8 mouse cellular contexts compared by ENCODE assay signal in genomic region chr19:36737087-36737486, GRCm38 (mm10). TPM values are rescaled to one million over a fixed set of nuclear protein-coding genes. Genes with fewer than 3 reads are reported as not detected.
DNase-seq lines count a peak whose midpoint lies in the region; ATAC-seq lines count a peak whose summit lies in the region.

No protein-coding gene starts in this region.

- peak; percentile 59 for ATAC-seq in kidney, embryonic 15.5 days (replicated peaks; ENCODE audit: low FRiP score)
- no peak for ATAC-seq in embryonic facial prominence, embryonic 13.5 days (ENCODE audit: insufficient number of reproducible peaks, insufficient read depth, low FRiP score, low TSS enrichment, low read depth)
- peak; percentile 59 for ATAC-seq in hindbrain, embryonic 16.5 days
- peak; percentile 38; the same call in 1 of the 2 replicates for ATAC-seq in midbrain, embryonic 14.5 days (ENCODE audit: low FRiP score, low TSS enrichment)
- ATAC-seq in granulocyte monocyte progenitor cell, adult 5-6 weeks (replicated peaks; ENCODE audit: poor library complexity, severe bottlenecking) = no peak

- no peak for DNase-seq in kidney, adult 18-20 months
- DNase-seq in midbrain, embryonic 14.5 days = no peak
- no peak for DNase-seq in cerebellum, postnatal 4 days (ENCODE audit: low spot score in 2 of 2)
- DNase-seq in adrenal gland, adult 8-10 months = no peak

- H3K27ac ChIP-seq in kidney, embryonic 15.5 days = peak overlapping the region; percentile 91
- peak overlapping the region; percentile 88 for H3K27ac ChIP-seq in embryonic facial prominence, embryonic 13.5 days
- H3K27ac ChIP-seq in hindbrain, embryonic 16.5 days (ENCODE audit: low read depth, low read length) = peak overlapping the region; percentile 49
- peak overlapping the region; percentile 67; the same call in 1 of the 2 replicates for H3K27ac ChIP-seq in midbrain, embryonic 14.5 days (replicated peaks; ENCODE audit: low read depth, low read length)

- peak overlapping the region; percentile 53 for H3K4me3 ChIP-seq in kidney, embryonic 15.5 days (replicated peaks)
- H3K4me3 ChIP-seq in embryonic facial prominence, embryonic 13.5 days = peak overlapping the region; percentile 60
- H3K4me3 ChIP-seq in hindbrain, embryonic 16.5 days (ENCODE audit: low read length) = peak overlapping the region; percentile 51
- H3K4me3 ChIP-seq in midbrain, embryonic 14.5 days (replicated peaks; ENCODE audit: low read depth, low read length) = peak overlapping the region; percentile 54

- peaks cover 20% of the 10 kb centered on the region for H3K36me3 ChIP-seq in kidney, embryonic 15.5 days
- peaks cover 18% of the 10 kb centered on the region for H3K36me3 ChIP-seq in embryonic facial prominence, embryonic 13.5 days
- H3K36me3 ChIP-seq in hindbrain, embryonic 16.5 days (ENCODE audit: control insufficient read depth, insufficient read depth, low read length) = no peaks in the 10 kb centered on the region
- no peaks in the 10 kb centered on the region for H3K36me3 ChIP-seq in midbrain, embryonic 14.5 days (ENCODE audit: control insufficient read depth, insufficient read depth, low read length)

- no peaks in the 10 kb centered on the region for H3K27me3 ChIP-seq in kidney, embryonic 15.5 days
- no peaks in the 10 kb centered on the region for H3K27me3 ChIP-seq in embryonic facial prominence, embryonic 13.5 days
- H3K27me3 ChIP-seq in hindbrain, embryonic 16.5 days (replicated peaks; ENCODE audit: control insufficient read depth, insufficient read depth, low read length) = no peaks in the 10 kb centered on the region
- H3K27me3 ChIP-seq in midbrain, embryonic 14.5 days (ENCODE audit: control insufficient read depth, insufficient read depth, low read length) = no peaks in the 10 kb centered on the region

- peak overlapping the region; percentile 47 for H3K9ac ChIP-seq in kidney, embryonic 15.5 days
- peak overlapping the region; percentile 79 for H3K9ac ChIP-seq in embryonic facial prominence, embryonic 13.5 days
- peak overlapping the region; percentile 68 for H3K9ac ChIP-seq in hindbrain, embryonic 16.5 days (ENCODE audit: low read depth, low read length)
- peak overlapping the region; percentile 67 for H3K9ac ChIP-seq in midbrain, embryonic 14.5 days (replicated peaks; ENCODE audit: low read length)

- peaks cover 13% of the 10 kb centered on the region for H3K4me1 ChIP-seq in kidney, embryonic 15.5 days
- peaks cover 21% of the 10 kb centered on the region for H3K4me1 ChIP-seq in embryonic facial prominence, embryonic 13.5 days
- H3K4me1 ChIP-seq in hindbrain, embryonic 16.5 days (ENCODE audit: control insufficient read depth, insufficient read depth, low read depth, low read length) = peaks cover 3% of the 10 kb centered on the region
- no peaks in the 10 kb centered on the region for H3K4me1 ChIP-seq in midbrain, embryonic 14.5 days (ENCODE audit: control insufficient read depth, insufficient read depth, low read length)

- WGBS in kidney, embryonic 15.5 days = 24% methylated on average over 6 of the region's 6 CpGs
- 35% methylated on average over 6 of the region's 6 CpGs for WGBS in embryonic facial prominence, embryonic 13.5 days
- WGBS in hindbrain, embryonic 16.5 days = 32% methylated on average over 6 of the region's 6 CpGs
- 38% methylated on average over 6 of the region's 6 CpGs for WGBS in midbrain, embryonic 14.5 days

- no peaks in the 10 kb centered on the region for H3K9me3 ChIP-seq in kidney, embryonic 15.5 days (replicated peaks)
- no peaks in the 10 kb centered on the region for H3K9me3 ChIP-seq in embryonic facial prominence, embryonic 13.5 days
- H3K9me3 ChIP-seq in hindbrain, embryonic 16.5 days (ENCODE audit: control insufficient read depth, low read length) = no peaks in the 10 kb centered on the region
- H3K9me3 ChIP-seq in midbrain, embryonic 14.5 days (ENCODE audit: control insufficient read depth, low read length) = peaks cover 2% of the 10 kb centered on the region; the same call in 1 of the 2 replicates

- H3K4me2 ChIP-seq in kidney, embryonic 15.5 days = peak overlapping the region; percentile 76
- H3K4me2 ChIP-seq in embryonic facial prominence, embryonic 13.5 days = peak overlapping the region; percentile 80
- peak overlapping the region; percentile 64 for H3K4me2 ChIP-seq in hindbrain, embryonic 16.5 days (ENCODE audit: low read length)
- peak overlapping the region; percentile 93 for H3K4me2 ChIP-seq in midbrain, embryonic 14.5 days (ENCODE audit: low read length)

RNA-seq across cellular contexts. Expression of gene Ppp1r3c, which starts 0.6 kb away (rescaled TPM):
- polyA plus RNA-seq in kidney, embryonic 15.5 days (2015; fragmentation: Nextera tagmentation; extraction: Ambion mirVana) = 17.4 and 17.5 TPM in 2 replicates
- 9.3 and 9.9 TPM in 2 replicates for polyA plus RNA-seq in embryonic facial prominence, embryonic 13.5 days (2015; fragmentation: Nextera tagmentation; extraction: Ambion mirVana)
- 27.2 and 30.6 TPM in 2 replicates for polyA plus RNA-seq in hindbrain, embryonic 16.5 days (2015; fragmentation: Nextera tagmentation; extraction: Ambion mirVana)
- polyA plus RNA-seq in midbrain, embryonic 14.5 days (2014; fragmentation: Nextera tagmentation; extraction: Ambion mirVana) = 10.3 and 14.4 TPM in 2 replicates
- not detected in 2 replicates for total RNA-seq in granulocyte monocyte progenitor cell, adult 5-6 weeks (2014; fragmentation: Nextera tagmentation)
- total RNA-seq in granulocyte monocyte progenitor cell, adult 5-6 weeks (2017) = not detected in 2 replicates
- total RNA-seq in adrenal gland, adult 8-10 months (2022) = 10 to 100 TPM in 2 of 4 experiments, 1 to 10 TPM in 2; 3.0 to 17.5 (median 10.1) TPM

Comparison
In these comparisons a context has a peak if more than half of its experiments do, and no peak if none do; other contexts are left out.
1. ATAC-seq: peak in kidney, embryonic 15.5 days (single experiment), hindbrain, embryonic 16.5 days (single experiment) and midbrain, embryonic 14.5 days (single experiment); none in embryonic facial prominence, embryonic 13.5 days (single experiment) and granulocyte monocyte progenitor cell, adult 5-6 weeks (single experiment).
2. Peak in every context shown above with its lines, with median percentiles within 50 percentile points of each other: H3K27ac ChIP-seq, H3K4me2 ChIP-seq, H3K4me3 ChIP-seq and H3K9ac ChIP-seq.